In the genomic region with DNA sequence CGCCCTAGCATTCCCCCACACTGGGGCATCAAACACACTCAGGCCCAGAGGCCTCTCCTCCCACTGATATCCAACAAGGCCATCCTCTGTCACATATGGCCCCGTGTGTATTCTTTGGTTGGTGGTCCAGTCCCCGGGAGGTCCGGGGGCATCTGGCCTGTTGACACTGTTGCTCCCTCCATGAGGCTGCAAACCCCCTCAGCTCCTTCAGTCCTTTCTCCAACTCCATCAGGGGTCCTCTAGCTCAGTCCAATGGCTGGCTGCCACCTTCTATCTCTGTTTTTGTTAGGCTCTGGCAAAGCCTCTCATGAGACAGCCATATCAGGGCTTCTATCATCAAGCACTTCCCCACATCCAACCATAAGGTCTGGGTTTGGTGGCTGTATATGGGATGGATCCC, we compare ENCODE assay signal across 32 mouse cellular contexts. TPM values are rescaled to one million over a fixed set of nuclear protein-coding genes. Genes with fewer than 3 reads are reported as not detected.
"Had no signal": no experiment of that assay in that cellular context is flagged by ENCODE, and none has a peak within 500 bp of the region (broad histone marks: within the 10 kb centered on the region; RNA-seq: fewer than 3 reads in every experiment).

No protein-coding gene starts in this region.

- H3K4me3 ChIP-seq: layer of hippocampus, adult 2 months; left cerebral cortex, adult 2 months; limb, embryonic 13.5 days; midbrain, embryonic 12.5 days; myocyte; neural tube, embryonic 13.5 days; stomach, embryonic 15.5 days had no signal

- H3K4me1 ChIP-seq: limb, embryonic 13.5 days; midbrain, embryonic 12.5 days; neural tube, embryonic 13.5 days; stomach, embryonic 15.5 days had no signal

- ATAC-seq: inflammation-experienced regulatory T-cells, adult 6 months; intestine, embryonic 16.5 days; midbrain, embryonic 16.5 days had no signal

- H3K27ac ChIP-seq: layer of hippocampus, adult 2 months; left cerebral cortex, adult 2 months; limb, embryonic 13.5 days; midbrain, embryonic 12.5 days; neural tube, embryonic 13.5 days; stomach, embryonic 15.5 days had no signal

- H3K9me3 ChIP-seq: limb, embryonic 13.5 days; midbrain, embryonic 12.5 days; neural tube, embryonic 13.5 days; stomach, embryonic 15.5 days had no signal

- H3K4me2 ChIP-seq: limb, embryonic 13.5 days; lung, embryonic 14.5 days; midbrain, embryonic 12.5 days; neural tube, embryonic 13.5 days; stomach, embryonic 15.5 days had no signal

- H3K36me3 ChIP-seq: limb, embryonic 13.5 days; midbrain, embryonic 12.5 days; neural tube, embryonic 13.5 days; stomach, embryonic 15.5 days had no signal

- DNase-seq: kidney, adult 18-20 months; kidney, adult 9 months; kidney, postnatal 14 days; kidney, postnatal 4 days; layer of hippocampus, adult 9-11 months; layer of hippocampus, postnatal 36 days; left cerebral cortex, postnatal 4 days; lung, embryonic 14.5 days; lung, postnatal 14 days; lung, postnatal 4 days; retina, postnatal 1 day; right cerebral cortex, postnatal 25 days; spleen, adult 18-20 months; thymus, postnatal 25 days had no signal

- H3K27me3 ChIP-seq: limb, embryonic 13.5 days; midbrain, embryonic 12.5 days; neural tube, embryonic 13.5 days; stomach, embryonic 15.5 days had no signal

- H3K9ac ChIP-seq: limb, embryonic 13.5 days; lung, embryonic 14.5 days; midbrain, embryonic 12.5 days; neural tube, embryonic 13.5 days; stomach, embryonic 15.5 days had no signal

RNA-seq across cellular contexts. Expression of gene E330017A01Rik, which starts 18.0 kb away (rescaled TPM):
- total RNA-seq: layer of hippocampus, adult 2 months; layer of hippocampus, postnatal 36 days; left cerebral cortex, adult 2 months; left cerebral cortex, postnatal 14 days; left cerebral cortex, postnatal 4 days; liver, adult 2 months; megakaryocyte progenitor cell, adult 5-6 weeks; megakaryocyte-erythroid progenitor cell, adult 5-6 weeks; monocyte, adult 5-6 weeks; neutrophil, adult 5-6 weeks had no signal
- polyA plus RNA-seq: inflammation-experienced regulatory T-cells, adult 6 months; intestine, embryonic 16.5 days; kidney, embryonic 16.5 days; limb, embryonic 13.5 days; liver, adult 2 months; lung, embryonic 14.5 days; midbrain, embryonic 12.5 days; midbrain, embryonic 16.5 days; myocyte; stomach, embryonic 15.5 days; thymus, postnatal 0 days had no signal

RNA-seq across cellular contexts. Expression of gene Gm813, which starts 39.7 kb away (rescaled TPM):
- total RNA-seq: layer of hippocampus, adult 2 months; layer of hippocampus, postnatal 36 days; left cerebral cortex, adult 2 months; left cerebral cortex, postnatal 14 days; left cerebral cortex, postnatal 4 days; liver, adult 2 months; megakaryocyte progenitor cell, adult 5-6 weeks; megakaryocyte-erythroid progenitor cell, adult 5-6 weeks; monocyte, adult 5-6 weeks; neutrophil, adult 5-6 weeks had no signal
- polyA plus RNA-seq: inflammation-experienced regulatory T-cells, adult 6 months; intestine, embryonic 16.5 days; kidney, embryonic 16.5 days; limb, embryonic 13.5 days; liver, adult 2 months; lung, embryonic 14.5 days; midbrain, embryonic 12.5 days; midbrain, embryonic 16.5 days; myocyte; neural tube, embryonic 13.5 days; stomach, embryonic 15.5 days; thymus, postnatal 0 days had no signal
